Mouse (Mus musculus): Measurements from ENCODE around the gene Pld3. TPM values are rescaled to one million over a fixed set of nuclear protein-coding genes. Genes with fewer than 3 reads are reported as not detected.

The Pld3 gene
- 287 and 317 TPM in 2 replicates for polyA plus RNA-seq (2015; fragmentation: Nextera tagmentation; extraction: Ambion mirVana)

GRCm38 (mm10) chr7:27552931-27553513 is at the start of gene Pld3, which contains the start of gene 2310022A10Rik:
TSS of gene Pld3 (minus strand) at chr7:27553218.
TSS of gene 2310022A10Rik (plus strand) at chr7:27553233.

DNA sequence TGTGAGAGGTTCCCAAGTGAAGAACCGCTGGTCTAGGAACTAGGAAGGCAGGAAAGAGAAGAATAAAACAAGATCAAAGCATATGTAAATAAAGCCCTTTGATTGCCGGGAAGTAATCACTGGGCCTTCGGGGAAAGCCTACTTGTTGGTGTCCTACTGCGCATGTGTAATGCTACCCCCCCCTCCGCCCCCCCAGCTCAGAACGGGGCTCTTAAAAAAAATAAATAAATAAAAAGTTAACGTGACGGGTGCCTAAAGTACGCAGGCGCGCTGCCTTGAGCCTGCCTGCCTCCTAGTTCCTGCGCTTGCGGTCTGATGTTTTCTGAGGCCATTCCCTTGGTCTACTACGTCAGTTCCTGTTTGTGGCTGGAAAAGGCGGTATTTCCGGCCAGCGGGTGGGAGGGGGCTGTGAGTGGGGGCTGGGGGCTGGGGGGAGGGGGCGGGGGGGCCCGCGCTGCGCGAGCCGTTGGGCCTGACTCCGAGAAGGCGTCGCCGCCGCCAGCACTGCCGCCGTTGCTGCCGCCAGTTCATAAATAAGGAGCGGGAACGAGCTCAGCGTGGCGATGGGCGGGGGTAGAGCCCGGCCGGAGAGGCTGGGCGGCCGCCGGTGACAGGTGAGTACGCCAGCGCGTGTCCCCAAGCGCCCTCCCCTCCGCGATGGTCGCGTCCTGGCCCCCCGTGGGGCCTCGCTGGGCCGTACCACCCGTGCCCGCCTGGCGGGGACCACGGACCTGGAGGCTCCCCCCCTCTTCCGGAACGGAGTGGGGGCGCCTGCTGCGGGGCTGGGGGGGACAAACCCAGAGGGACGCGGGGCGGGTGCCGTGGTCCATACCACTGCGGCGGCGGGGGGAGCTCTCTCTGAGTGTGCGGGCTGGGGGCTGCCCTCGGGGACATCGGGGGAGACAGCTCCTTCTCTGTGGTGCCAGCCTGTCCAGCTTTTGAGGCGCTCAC is 38.5 kb upstream of the Pld3 start, which contains the start of gene Akt2:
Gene Akt2, plus strand, starts transcription at position 287 of the 951 bp plus-strand sequence.

GRCm38 (mm10) chr7:27522967-27523366 is 30.1 kb downstream of the Pld3 start, which contains the start of gene Hipk4:
TSS of gene Hipk4 (plus strand) at chr7:27523267.

DNA sequence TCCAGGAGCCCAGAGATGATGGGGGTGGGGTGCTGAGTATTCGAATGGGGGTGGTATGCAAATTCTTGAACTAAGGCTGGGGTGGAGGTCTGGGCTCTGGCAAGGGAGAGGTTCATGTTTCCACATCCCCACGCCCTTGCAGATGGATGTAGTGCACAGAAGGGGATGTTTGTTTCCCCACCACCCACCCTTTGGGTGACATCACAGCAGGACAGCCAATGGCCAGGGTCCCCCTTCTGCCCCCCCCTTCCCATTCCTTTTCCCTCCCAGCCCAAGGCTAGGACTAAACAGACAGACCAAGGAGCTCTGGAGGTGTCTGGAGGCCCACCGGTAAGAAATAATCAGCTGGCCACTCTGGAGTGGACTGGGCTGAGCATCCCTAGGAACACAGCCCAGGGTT is 54.0 kb downstream of the Pld3 start, which contains the start of gene Prx:
Gene Prx, plus strand, starts transcription at position 289 of the 400 bp plus-strand sequence.

GRCm38 (mm10) chr7:27486770-27487697 is 66.0 kb downstream of the Pld3 start, which contains the start of gene Sertad1:
TSS of gene Sertad1 (plus strand) at chr7:27486910.

Other genes starting within 250 kb of the Pld3 start
- gene Ltbp4, start 215.5 kb downstream of the Pld3 start, polyA plus RNA-seq (2015; fragmentation: Nextera tagmentation; extraction: Ambion mirVana): 11.5 and 15.6 TPM in 2 replicates
- 16.3 and 17.5 TPM in 2 replicates for gene Shkbp1, start 197.2 kb downstream of the Pld3 start, polyA plus RNA-seq (2015; fragmentation: Nextera tagmentation; extraction: Ambion mirVana)
- not detected in 2 replicates for gene Gm20479, start 195.8 kb downstream of the Pld3 start, polyA plus RNA-seq (2015; fragmentation: Nextera tagmentation; extraction: Ambion mirVana)
- 4.6 and 4.8 TPM in 2 replicates for gene Sptbn4, start 105.5 kb downstream of the Pld3 start, polyA plus RNA-seq (2015; fragmentation: Nextera tagmentation; extraction: Ambion mirVana)
- 25.8 TPM in 2 replicates for gene Blvrb, start 105.2 kb downstream of the Pld3 start, polyA plus RNA-seq (2015; fragmentation: Nextera tagmentation; extraction: Ambion mirVana)
- gene Sertad3, start 79.5 kb downstream of the Pld3 start, polyA plus RNA-seq (2015; fragmentation: Nextera tagmentation; extraction: Ambion mirVana): 7.0 and 7.1 TPM in 2 replicates
- gene Sertad1, start 66.3 kb downstream of the Pld3 start, polyA plus RNA-seq (2015; fragmentation: Nextera tagmentation; extraction: Ambion mirVana): 13.0 and 13.5 TPM in 2 replicates
- 11.1 and 14.5 TPM in 2 replicates for gene Prx, start 53.9 kb downstream of the Pld3 start, polyA plus RNA-seq (2015; fragmentation: Nextera tagmentation; extraction: Ambion mirVana)
- 3.5 and 3.6 TPM in 2 replicates for gene Hipk4, start 30.0 kb downstream of the Pld3 start, polyA plus RNA-seq (2015; fragmentation: Nextera tagmentation; extraction: Ambion mirVana)
- 27.1 and 27.5 TPM in 2 replicates for gene 2310022A10Rik, start within 50 bp of the Pld3 start, polyA plus RNA-seq (2015; fragmentation: Nextera tagmentation; extraction: Ambion mirVana)
- gene Akt2, start 38.3 kb upstream of the Pld3 start, polyA plus RNA-seq (2015; fragmentation: Nextera tagmentation; extraction: Ambion mirVana): 46.8 and 47.0 TPM in 2 replicates
- 171 and 182 TPM in 2 replicates for gene Ttc9b, start 100.7 kb upstream of the Pld3 start, polyA plus RNA-seq (2015; fragmentation: Nextera tagmentation; extraction: Ambion mirVana)
- gene Map3k10, start 121.4 kb upstream of the Pld3 start, polyA plus RNA-seq (2015; fragmentation: Nextera tagmentation; extraction: Ambion mirVana): 27.5 and 30.3 TPM in 2 replicates
- gene Zfp607b, start 136.1 kb upstream of the Pld3 start, polyA plus RNA-seq (2015; fragmentation: Nextera tagmentation; extraction: Ambion mirVana): 9.3 and 9.7 TPM in 2 replicates
- gene Zfp60, start 178.2 kb upstream of the Pld3 start, polyA plus RNA-seq (2015; fragmentation: Nextera tagmentation; extraction: Ambion mirVana): 44.0 and 44.3 TPM in 2 replicates

All from neural tube, postnatal 0 days (tissue).